Mouse (Mus musculus) CH12.LX (cell line): Measurements from ENCODE around the gene Hdhd3. TPM values are rescaled to one million over a fixed set of nuclear protein-coding genes. Genes with fewer than 3 reads are reported as not detected.
"Not testable (repeated sequence)": the region's sequence is repeated elsewhere in the genome, so short reads cannot be mapped to it uniquely, and the experiment has no call there.

Source experiments
- DNase-seq: peaks from one replicate; pipeline ENCODE4 v3.0.0-alpha.2; 2013; ENCODE audit errors: extremely low read depth
- H3K27ac ChIP-seq: 2 replicates; pipeline ENCODE4 v1.5.1; 2012; ENCODE audit warnings: low read depth, mild to moderate bottlenecking, control low read depth, moderate library complexity; ENCODE audit not compliant: insufficient read depth
- H3K27me3 ChIP-seq: replicated peaks from 2 replicates; pipeline ENCODE3; 2012; ENCODE audit warnings: inconsistent platforms
- H3K36me3 ChIP-seq, 2 experiments: replicated peaks in 1 of 2; 2 replicates each; pipeline versions ENCODE3 to v1.6.1; 2012; ENCODE audit warnings: inconsistent platforms in 1 of 2, low read length in 1 of 2, mild to moderate bottlenecking in 1 of 2, mixed read lengths in 1 of 2, moderate library complexity in 1 of 2; ENCODE audit not compliant: control insufficient read depth in 1 of 2, insufficient read depth in 1 of 2
- H3K4me1 ChIP-seq, 2 experiments: 2 replicates each; pipeline ENCODE4 v1.6.1; 2012; ENCODE audit warnings: inconsistent platforms in 1 of 2, moderate library complexity in 1 of 2; ENCODE audit not compliant: insufficient read depth in 2 of 2, control insufficient read depth in 1 of 2
- H3K4me2 ChIP-seq: 2 replicates; pipeline ENCODE4 v1.6.1; 2012; ENCODE audit warnings: low read depth, mild to moderate bottlenecking, control low read depth; ENCODE audit not compliant: poor library complexity, insufficient read depth, severe bottlenecking
- H3K4me3 ChIP-seq, 3 experiments: fragments of 150-350 bp in 1 of 3; sonication (generic) in 1 of 3; replicated peaks in 1 of 3; 2 replicates each; pipeline versions ENCODE3 to v1.5.1; 2011 to 2012; ENCODE audit warnings: low read depth in 2 of 3, low read length in 2 of 3, mild to moderate bottlenecking in 2 of 3, moderate library complexity in 2 of 3, control low read depth in 1 of 3, improper control_type of control experiment in 1 of 3, inconsistent platforms in 1 of 3, mixed read lengths in 1 of 3; ENCODE audit not compliant: poor library complexity in 1 of 3
- H3K79me2 ChIP-seq: replicated peaks from 2 replicates; pipeline ENCODE4 v1.6.1; 2012; ENCODE audit warnings: mild to moderate bottlenecking, moderate library complexity; ENCODE audit not compliant: control insufficient read depth, poor library complexity, insufficient read depth, severe bottlenecking; ENCODE audit errors: extremely low read depth
- H3K9ac ChIP-seq: 2 replicates; pipeline ENCODE4 v1.6.1; 2012; ENCODE audit warnings: low read depth, mild to moderate bottlenecking, control low read depth, moderate library complexity; ENCODE audit not compliant: insufficient read depth
- H3K9me3 ChIP-seq: replicated peaks from 2 replicates; pipeline ENCODE3; 2012; ENCODE audit warnings: low read length, inconsistent platforms, mixed read lengths
- BHLHE40 ChIP-seq: IDR thresholded peaks from 2 replicates; pipeline ENCODE4 v1.6.1; 2011; ENCODE audit warnings: mild to moderate bottlenecking, low read depth, low read length, improper control_type of control experiment
- CTCF ChIP-seq, 2 experiments: IDR thresholded peaks in 1 of 2; conservative IDR thresholded peaks in 1 of 2; 2 replicates each; pipeline ENCODE4 v1.5.1; 2011 to 2012; ENCODE audit warnings: low read depth in 2 of 2, low read length in 2 of 2, improper control_type of control experiment in 1 of 2, inconsistent platforms in 1 of 2, mild to moderate bottlenecking in 1 of 2, moderate library complexity in 1 of 2
- ETS1 ChIP-seq: conservative IDR thresholded peaks from 2 replicates; pipeline ENCODE4 v1.6.1; 2012; ENCODE audit warnings: low read depth, mild to moderate bottlenecking, inconsistent platforms, low read length, improper control_type of control experiment, moderate library complexity
- HCFC1 ChIP-seq: IDR thresholded peaks from 2 replicates; pipeline ENCODE4 v1.6.1; 2012; ENCODE audit warnings: low read depth, mild to moderate bottlenecking, inconsistent platforms, low read length, improper control_type of control experiment
- MAX ChIP-seq: IDR thresholded peaks from 2 replicates; pipeline ENCODE4 v1.6.1; 2011; ENCODE audit warnings: low read length, improper control_type of control experiment
- NELFE ChIP-seq: IDR thresholded peaks from 2 replicates; pipeline ENCODE4 v1.6.1; 2011; ENCODE audit warnings: low read depth, low read length, improper control_type of control experiment
- RAD21 ChIP-seq: IDR thresholded peaks from 2 replicates; pipeline ENCODE4 v1.6.1; 2011; ENCODE audit warnings: low read depth, mild to moderate bottlenecking, low read length, improper control_type of control experiment, moderate library complexity
- UBTF ChIP-seq: IDR thresholded peaks from 2 replicates; pipeline ENCODE4 v1.6.1; 2012; ENCODE audit warnings: low read depth, mild to moderate bottlenecking, inconsistent platforms, low read length, improper control_type of control experiment, moderate library complexity
- ZMIZ1 ChIP-seq: IDR thresholded peaks from 2 replicates; pipeline ENCODE4 v1.6.1; 2012; ENCODE audit warnings: low read depth, mild to moderate bottlenecking, inconsistent platforms, low read length, improper control_type of control experiment
- ZNF384 ChIP-seq: IDR thresholded peaks from 2 replicates; pipeline ENCODE4 v1.6.1; 2012; ENCODE audit warnings: low read depth, low read length, improper control_type of control experiment, inconsistent platforms
- dilution Hi-C: fragments of 300-500 bp; cut with MboI; formaldehyde crosslinking; loops from 2 replicates; pipeline ENCODE4 v1.14.3; 2020; ENCODE audit warnings: low sequenced_read_pairs; ENCODE audit not compliant: extremely low pct_unique_long_range_greater_than_20kb, extremely low pct_ligation_motif_present
- in situ Hi-C: fragments of 300-500 bp; cut with MboI; formaldehyde crosslinking; loops from 3 replicates; pipeline ENCODE4 v1.14.3; 2019; ENCODE audit warnings: low sequenced_read_pairs, low pct_ligation_motif_present, low pct_unique_long_range_greater_than_20kb, mixed read lengths
- polyA plus RNA-seq: library from polyadenylated mRNA; unstranded; fragments of >175 nt; gene quantifications from 2 replicates; pipeline ENCODE4 v1.2.1, GENCODE M21; 2012; ENCODE audit warnings: low read depth; ENCODE audit not compliant: insufficient read length
- total RNA-seq, 2 experiments: library from RNA; depleted of rRNA; stranded (reverse); fragments of 300-350 nt in 1 of 2; fragments of >200 nt in 1 of 2; gene quantifications; 2 replicates each; pipeline ENCODE4 v1.2.3; 2012 to 2014

Gene Hdhd3
- total and polyA plus RNA-seq, 3 experiments: 4.5 to 4.7 (median 4.7) TPM

GRCm38 (mm10) chr4:62479937-62480708 is 23.1 kb downstream of the Hdhd3 start, which contains the start of gene Bspry:
Bspry (plus strand) TSS chr4:62480053.
- in situ Hi-C loops: no loop called here
- H3K27ac ChIP-seq: peak within 1 kb of the TSS; percentile 10; the same call in 1 of the 2 replicates

DNA sequence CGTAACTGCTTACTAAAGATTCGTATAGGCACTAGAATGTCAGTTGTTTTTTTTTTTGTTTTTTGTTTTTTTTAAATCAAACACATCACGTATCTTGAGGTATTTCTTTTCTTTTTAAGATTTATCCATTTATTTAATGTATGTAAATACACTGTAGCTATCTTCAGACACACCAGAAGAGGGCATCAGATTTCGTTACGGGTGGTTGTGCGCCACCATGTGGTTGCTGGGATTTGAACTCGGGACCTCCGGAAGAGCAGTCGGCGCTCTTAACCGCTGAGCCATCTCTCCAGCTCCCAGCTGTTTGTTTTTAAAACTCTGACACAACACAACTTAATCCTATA is 23.7 kb downstream of the Hdhd3 start:
- dilution Hi-C loops, H3K27ac ChIP-seq, in situ Hi-C loops: not testable (repeated sequence)

More at GRCm38 (mm10) chr4:62479937-62480708, 23.1 kb downstream of the Hdhd3 start, which contains the start of gene Bspry:
- Histone ChIP-seq H3K9me3 (no peaks in the 10 kb centered on the region), H3K79me2 (no peaks in the 10 kb centered on the region), H3K4me1 (peaks cover 14 to 61% of the 10 kb centered on the region in 2 experiments), H3K27me3 (no peaks in the 10 kb centered on the region)
- no peak for DNase-seq
- no peak for TF ChIP-seq RAD21
- TF ChIP-seq ZNF384: no peak
- no peak for TF ChIP-seq MAX
- TF ChIP-seq NELFE: no peak
- TF ChIP-seq ETS1: no peak
- TF ChIP-seq UBTF: no peak
- TF ChIP-seq CTCF (conservative IDR thresholded peaks at IDR 0.05 in 1 of 2, IDR thresholded peaks at IDR 0.05 in 1 of 2; ENCODE audit: low read depth in 2 of 2, low read length in 2 of 2): no peak
- TF ChIP-seq BHLHE40: no peak
- TF ChIP-seq, all 38 proteins: peak for 0
- Histone ChIP-seq H3K4me2 (peak within 1 kb of the TSS; percentile 27), H3K4me3 (peak within 1 kb of the TSS in 1 of 3 experiments; percentile 19), H3K9ac (peak within 1 kb of the TSS; percentile 14; the same call in 1 of the 2 replicates), H3K36me3 (no peaks in the 10 kb centered on the region)
- dilution Hi-C loops: no loop called here

DNA sequence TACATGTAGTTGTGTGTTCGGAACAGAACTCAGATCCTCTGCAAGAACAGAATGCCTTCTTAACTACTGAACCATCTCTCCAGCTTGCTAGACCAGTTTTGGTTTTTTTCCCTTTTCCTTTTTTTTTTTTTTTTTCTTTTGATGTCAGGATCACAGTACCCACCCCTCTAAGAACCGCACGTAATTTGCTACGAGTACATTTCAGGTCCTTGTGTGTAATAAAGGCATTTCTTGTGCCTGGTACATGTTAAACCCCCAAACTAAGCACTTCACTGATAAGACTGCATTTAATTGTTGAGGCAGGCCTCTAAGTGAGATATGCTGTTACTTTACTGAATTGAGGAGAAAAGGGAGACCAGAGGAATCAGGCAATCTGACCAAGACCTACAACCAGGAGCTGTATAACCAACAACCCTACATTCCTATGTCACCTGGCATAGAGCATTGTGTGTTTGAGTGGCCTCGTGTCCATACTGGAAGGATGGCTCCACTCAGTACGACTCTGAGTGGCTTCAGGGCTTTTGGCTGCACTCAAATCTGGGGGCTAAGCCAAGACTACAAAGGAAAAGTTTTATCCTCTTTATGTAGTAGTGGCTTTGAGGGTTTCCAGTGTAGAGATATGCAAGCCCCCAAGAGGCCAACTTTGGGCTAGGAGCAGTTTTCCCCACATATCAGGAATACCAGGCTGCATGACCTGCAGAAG is 25.6 kb downstream of the Hdhd3 start:
- H3K36me3 ChIP-seq: no peaks in the 10 kb centered on the region
- in situ Hi-C loops: no loop called here
- TF ChIP-seq ZMIZ1: no peak
- TF ChIP-seq MAX: no peak
- no peak for TF ChIP-seq HCFC1
- H3K4me3 ChIP-seq: no peak overlapping the region
- H3K4me1 ChIP-seq: peaks cover 14 to 52% of the 10 kb centered on the region in 2 experiments
- H3K9ac ChIP-seq: no peak overlapping the region
- H3K27me3 ChIP-seq: no peaks in the 10 kb centered on the region
- H3K27ac ChIP-seq: no peak overlapping the region
- no peak overlapping the region for H3K4me2 ChIP-seq
- no peaks in the 10 kb centered on the region for H3K79me2 ChIP-seq
- no peaks in the 10 kb centered on the region for H3K9me3 ChIP-seq
- DNase-seq: no peak
- dilution Hi-C loops: no loop called here

More for the DNA sequence above, 23.7 kb downstream of the Hdhd3 start:
- not testable (repeated sequence) for H3K27me3 ChIP-seq, H3K4me2 ChIP-seq, H3K36me3 ChIP-seq, H3K9ac ChIP-seq, H3K9me3 ChIP-seq, H3K79me2 ChIP-seq, DNase-seq, H3K4me3 ChIP-seq
- peak in 1 of 2 experiments; percentile 40; a peak in 2 of 4 replicates for TF ChIP-seq CTCF (conservative IDR thresholded peaks at IDR 0.05 in 1 of 2, IDR thresholded peaks at IDR 0.05 in 1 of 2; ENCODE audit: low read depth in 2 of 2, low read length in 2 of 2)
- peaks cover 14 to 60% of the 10 kb centered on the region in 2 experiments for H3K4me1 ChIP-seq
